Mouse (Mus musculus) CH12.LX (cell line): ENCODE data around the gene Gm9573.

Experiments
- CHD2 ChIP-seq: IDR thresholded peaks from 2 replicates; pipeline ENCODE4 v1.6.1; 2011; ENCODE audit warnings: low read length, improper control_type of control experiment
- CTCF ChIP-seq, 2 experiments: IDR thresholded peaks in 1 of 2; conservative IDR thresholded peaks in 1 of 2; 2 replicates each; pipeline ENCODE4 v1.5.1; 2011 to 2012; ENCODE audit warnings: low read depth in 2 of 2, low read length in 2 of 2, improper control_type of control experiment in 1 of 2, inconsistent platforms in 1 of 2, mild to moderate bottlenecking in 1 of 2, moderate library complexity in 1 of 2
- ELF1 ChIP-seq: IDR thresholded peaks from 2 replicates; pipeline ENCODE4 v1.6.1; 2014; ENCODE audit warnings: low read depth, mild to moderate bottlenecking, inconsistent platforms, low read length, improper control_type of control experiment
- IRF4 ChIP-seq: IDR thresholded peaks from 2 replicates; pipeline ENCODE4 v1.6.1; 2014; ENCODE audit warnings: low read depth, mild to moderate bottlenecking, inconsistent platforms, low read length, improper control_type of control experiment
- NELFE ChIP-seq: IDR thresholded peaks from 2 replicates; pipeline ENCODE4 v1.6.1; 2011; ENCODE audit warnings: low read depth, low read length, improper control_type of control experiment
- NRF1 ChIP-seq: IDR thresholded peaks from 2 replicates; pipeline ENCODE4 v1.6.1; 2014; ENCODE audit warnings: low read depth, mild to moderate bottlenecking, inconsistent platforms, low read length, improper control_type of control experiment, moderate library complexity
- POLR2A ChIP-seq: IDR thresholded peaks from 2 replicates; pipeline ENCODE4 v1.6.1; 2011; ENCODE audit warnings: low read depth, mild to moderate bottlenecking, improper control_type of control experiment, low read length
- POLR2AphosphoS2 ChIP-seq: IDR thresholded peaks from 2 replicates; pipeline ENCODE4 v1.6.1; 2011; ENCODE audit warnings: low read depth, low read length, improper control_type of control experiment
- RAD21 ChIP-seq: IDR thresholded peaks from 2 replicates; pipeline ENCODE4 v1.6.1; 2011; ENCODE audit warnings: low read depth, mild to moderate bottlenecking, low read length, improper control_type of control experiment, moderate library complexity
- USF1 ChIP-seq: IDR thresholded peaks from 2 replicates; pipeline ENCODE4 v1.6.1; 2014; ENCODE audit warnings: low read depth, mild to moderate bottlenecking, inconsistent platforms, low read length, improper control_type of control experiment
- ZC3H11A ChIP-seq: IDR thresholded peaks from 2 replicates; pipeline ENCODE4 v1.6.1; 2012; ENCODE audit warnings: low read depth, mild to moderate bottlenecking, inconsistent platforms, low read length, improper control_type of control experiment

- TF ChIP-seq CTCF (conservative IDR thresholded peaks at IDR 0.05 in 1 of 2, IDR thresholded peaks at IDR 0.05 in 1 of 2; ENCODE audit: low read depth in 2 of 2, low read length in 2 of 2) (no peak), POLR2A (no peak), USF1 (no peak), NRF1 (no peak), IRF4 (no peak), ZC3H11A (no peak), NELFE (no peak), POLR2AphosphoS2 (no peak), ELF1 (no peak), RAD21 (no peak), CHD2 (no peak)
Observed at GRCm38 (mm10) chr17:35591219-35591578, 35.2 kb downstream of the Gm9573 start.
